Mouse (Mus musculus): ENCODE results near the gene Tob1.

Gene Tob1

GRCm38 (mm10) chr11:94211124-94211603 lies at the start of gene Tob1:
TSS of gene Tob1 (plus strand) at chr11:94211454.
- peak; percentile 100 for DNase-seq (ENCODE audit: low spot score)

GRCm38 (mm10) chr11:94161867-94162581 lies 49.2 kb upstream of the Tob1 start:
- no peak for DNase-seq (ENCODE audit: low spot score)

GRCm38 (mm10) chr11:94163005-94163767 lies 48.1 kb upstream of the Tob1 start:
- no peak for DNase-seq (ENCODE audit: low spot score)

- DNase-seq (ENCODE audit: low spot score) = no peak
Measured at GRCm38 (mm10) chr11:94165745-94166144, 45.5 kb upstream of the Tob1 start.

GRCm38 (mm10) chr11:94168238-94168637 lies 43.0 kb upstream of the Tob1 start:
- no peak for DNase-seq (ENCODE audit: low spot score)

GRCm38 (mm10) chr11:94169596-94169995 lies 41.7 kb upstream of the Tob1 start:
- DNase-seq (ENCODE audit: low spot score) = no peak

GRCm38 (mm10) chr11:94171691-94172090 lies 39.6 kb upstream of the Tob1 start:
- DNase-seq (ENCODE audit: low spot score) = no peak

- no peak for DNase-seq (ENCODE audit: low spot score)
Measured at GRCm38 (mm10) chr11:94172186-94172585, 39.1 kb upstream of the Tob1 start.

GRCm38 (mm10) chr11:94173726-94174146 lies 37.5 kb upstream of the Tob1 start:
- no peak for DNase-seq (ENCODE audit: low spot score)

- no peak for DNase-seq (ENCODE audit: low spot score)
Measured at GRCm38 (mm10) chr11:94175288-94175687, 36.0 kb upstream of the Tob1 start.

GRCm38 (mm10) chr11:94175694-94176093 lies 35.6 kb upstream of the Tob1 start:
- DNase-seq (ENCODE audit: low spot score) = no peak

GRCm38 (mm10) chr11:94177841-94178585 lies 33.2 kb upstream of the Tob1 start:
- no peak for DNase-seq (ENCODE audit: low spot score)

- DNase-seq (ENCODE audit: low spot score) = no peak
Measured at GRCm38 (mm10) chr11:94179768-94180167, 31.5 kb upstream of the Tob1 start.

- DNase-seq (ENCODE audit: low spot score) = no peak
Measured at GRCm38 (mm10) chr11:94180194-94180593, 31.1 kb upstream of the Tob1 start.

GRCm38 (mm10) chr11:94181694-94182093 lies 29.6 kb upstream of the Tob1 start:
- no peak for DNase-seq (ENCODE audit: low spot score)

- DNase-seq (ENCODE audit: low spot score) = no peak
Measured at GRCm38 (mm10) chr11:94182711-94183110, 28.5 kb upstream of the Tob1 start.

- no peak for DNase-seq (ENCODE audit: low spot score)
Measured at GRCm38 (mm10) chr11:94183120-94183519, 28.1 kb upstream of the Tob1 start.

GRCm38 (mm10) chr11:94183671-94184070 lies 27.6 kb upstream of the Tob1 start:
- DNase-seq (ENCODE audit: low spot score) = no peak

- DNase-seq (ENCODE audit: low spot score) = peak; percentile 19
Measured at GRCm38 (mm10) chr11:94189579-94189978, 21.7 kb upstream of the Tob1 start.

GRCm38 (mm10) chr11:94190665-94191064 lies 20.6 kb upstream of the Tob1 start:
- DNase-seq (ENCODE audit: low spot score) = no peak

- DNase-seq (ENCODE audit: low spot score) = no peak
Measured at GRCm38 (mm10) chr11:94193109-94193508, 18.1 kb upstream of the Tob1 start.

- no peak for DNase-seq (ENCODE audit: low spot score)
Measured at GRCm38 (mm10) chr11:94196311-94196710, 14.9 kb upstream of the Tob1 start.
